Mouse (Mus musculus) liver, embryonic 14.5 days (tissue): ENCODE measurements at regions not wholly inside any gene's neighbourhood (a gene's known extent, or its start where the extent isn't known, plus 50 kb on each side); places are given as distances from the start of the nearest gene placed in this dataset.

Experiments used
- CTCF ChIP-seq: IDR thresholded peaks from 2 replicates; pipeline ENCODE4 v1.5.1; 2016; ENCODE audit warnings: antibody characterized with exemption, low read depth, control low read depth
- EP300 ChIP-seq: IDR thresholded peaks from 2 replicates; pipeline ENCODE4 v1.6.1; 2016; ENCODE audit warnings: antibody characterized with exemption, low read depth

GRCm38 (mm10) chr8:113542713-113543112, 92.7 kb upstream of the Mon1b start:
- TF ChIP-seq CTCF (no peak), EP300 (no peak)
